8 mouse cellular contexts compared by ENCODE assay signal in the genomic region with DNA sequence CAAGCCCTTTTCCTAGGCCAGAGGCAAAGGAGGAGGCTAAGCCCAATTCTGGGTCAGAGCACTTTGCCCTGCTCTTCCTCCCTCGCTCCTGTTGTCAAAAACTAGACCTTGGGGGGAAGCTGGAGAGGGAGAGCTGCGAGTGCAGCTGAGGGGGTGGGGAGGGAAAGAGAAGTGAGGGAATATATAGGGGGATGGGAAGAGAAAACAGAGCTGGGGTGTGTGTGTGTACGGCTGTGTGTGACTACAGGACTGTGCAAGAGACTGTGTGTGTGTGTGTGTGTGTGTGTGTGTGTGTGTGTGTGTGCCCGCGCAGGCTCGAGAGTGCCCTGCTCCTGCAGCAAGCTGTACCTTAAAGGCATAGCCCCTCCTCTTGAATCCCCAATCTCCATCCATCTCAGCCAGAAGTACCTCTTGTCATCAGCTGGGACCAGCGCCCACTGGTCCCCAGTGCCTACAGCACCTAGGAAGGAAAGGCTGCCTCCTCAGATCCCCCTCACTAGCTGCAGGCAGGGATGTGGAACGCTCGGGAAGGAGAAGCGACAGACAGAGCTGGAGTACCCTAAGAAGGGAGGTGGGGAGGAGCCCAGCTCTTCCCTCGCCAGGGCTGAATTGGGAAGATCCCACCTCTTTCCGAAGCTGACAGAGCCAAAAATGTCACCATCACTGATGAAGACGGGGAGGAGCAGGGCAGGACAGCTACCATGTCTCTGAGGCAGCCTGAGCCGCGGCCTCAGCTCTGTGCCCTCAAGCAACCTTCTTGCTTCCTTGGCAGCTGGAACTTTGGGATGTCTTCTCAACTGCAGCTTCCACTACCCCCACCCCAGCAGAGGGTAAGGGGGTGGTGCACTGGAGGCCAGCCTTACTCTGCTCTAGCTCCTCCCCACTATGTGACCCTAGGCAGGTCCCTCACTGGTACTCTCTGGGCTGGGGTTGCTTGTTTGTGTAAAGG. TPM values are rescaled to one million over a fixed set of nuclear protein-coding genes. Genes with fewer than 3 reads are reported as not detected.
DNase-seq lines count a peak whose midpoint lies in the region; ATAC-seq lines count a peak whose summit lies in the region.

No protein-coding gene starts in this region.

- WGBS in kidney, embryonic 14.5 days, result 4% methylated on average over 15 of the region's 15 CpGs
- 4% methylated on average over 14 of the region's 15 CpGs for WGBS in hindbrain, embryonic 11.5 days
- 9% methylated on average over 15 of the region's 15 CpGs for WGBS in midbrain, embryonic 13.5 days

- no peaks in the 10 kb centered on the region for H3K9me3 ChIP-seq in kidney, embryonic 14.5 days (ENCODE audit: control insufficient read depth, low read length)
- H3K9me3 ChIP-seq in hindbrain, embryonic 11.5 days (ENCODE audit: control insufficient read depth, low read length), result no peaks in the 10 kb centered on the region
- no peaks in the 10 kb centered on the region for H3K9me3 ChIP-seq in midbrain, embryonic 13.5 days

- H3K4me2 ChIP-seq in kidney, embryonic 14.5 days (replicated peaks; ENCODE audit: low read depth, low read length), result peak overlapping the region; percentile 35
- peak overlapping the region; percentile 23 for H3K4me2 ChIP-seq in hindbrain, embryonic 11.5 days (replicated peaks; ENCODE audit: low read depth, low read length)
- peak overlapping the region; percentile 34 for H3K4me2 ChIP-seq in midbrain, embryonic 13.5 days (replicated peaks)

- H3K9ac ChIP-seq in kidney, embryonic 14.5 days (ENCODE audit: low read depth, low read length), result peak overlapping the region; percentile 28; the same call in 1 of the 2 replicates
- peak overlapping the region; percentile 45 for H3K9ac ChIP-seq in hindbrain, embryonic 11.5 days (ENCODE audit: low read depth, low read length)
- 0 out of 2 replicates have a peak overlapping the region, but pooled peaks have one; percentile 21 for H3K9ac ChIP-seq in midbrain, embryonic 13.5 days (replicated peaks)

- no peak for DNase-seq in kidney, adult 9 months
- peak; percentile 26 for DNase-seq in adipocyte (ENCODE audit: low spot score)
- DNase-seq in hindbrain, embryonic 11.5 days (ENCODE audit: low spot score), result peak; percentile 59
- no peak for DNase-seq in adrenal gland, postnatal 4 days (ENCODE audit: low spot score in 2 of 2)
- no peak for DNase-seq in thymus, postnatal 10 days (ENCODE audit: low spot score in 2 of 2)
- DNase-seq in urinary bladder, postnatal 10 days (ENCODE audit: low spot score), result no peak

- peaks cover 31% of the 10 kb centered on the region for H3K4me1 ChIP-seq in kidney, embryonic 14.5 days (ENCODE audit: control insufficient read depth, insufficient read depth, low read length)
- peaks cover 20% of the 10 kb centered on the region for H3K4me1 ChIP-seq in hindbrain, embryonic 11.5 days (replicated peaks; ENCODE audit: control insufficient read depth, insufficient read depth, low read length)
- peaks cover 31% of the 10 kb centered on the region for H3K4me1 ChIP-seq in midbrain, embryonic 13.5 days (replicated peaks)

- peak overlapping the region; percentile 21; the same call in 1 of the 2 replicates for H3K4me3 ChIP-seq in kidney, embryonic 14.5 days (ENCODE audit: low read length)
- H3K4me3 ChIP-seq in hindbrain, embryonic 11.5 days (ENCODE audit: low read depth, low read length), result no peak overlapping the region
- no peak overlapping the region for H3K4me3 ChIP-seq in midbrain, embryonic 13.5 days (replicated peaks)

- H3K36me3 ChIP-seq in kidney, embryonic 14.5 days (ENCODE audit: control insufficient read depth, insufficient read depth, low read length), result no peaks in the 10 kb centered on the region
- no peaks in the 10 kb centered on the region for H3K36me3 ChIP-seq in hindbrain, embryonic 11.5 days (ENCODE audit: control insufficient read depth, insufficient read depth, low read length)
- no peaks in the 10 kb centered on the region for H3K36me3 ChIP-seq in midbrain, embryonic 13.5 days

- no peaks in the 10 kb centered on the region for H3K27me3 ChIP-seq in kidney, embryonic 14.5 days (ENCODE audit: control insufficient read depth, insufficient read depth, low read length)
- H3K27me3 ChIP-seq in hindbrain, embryonic 11.5 days (ENCODE audit: control insufficient read depth, insufficient read depth, low read length), result no peaks in the 10 kb centered on the region
- H3K27me3 ChIP-seq in midbrain, embryonic 13.5 days, result no peaks in the 10 kb centered on the region

- peak; percentile 78 for ATAC-seq in kidney, embryonic 14.5 days (ENCODE audit: low FRiP score, low TSS enrichment)
- ATAC-seq in hindbrain, embryonic 11.5 days (ENCODE audit: low FRiP score), result peak; percentile 70
- peak; percentile 81 for ATAC-seq in midbrain, embryonic 13.5 days

- peak overlapping the region; percentile 76; the same call in 1 of the 2 replicates for H3K27ac ChIP-seq in kidney, embryonic 14.5 days (ENCODE audit: low read depth, low read length)
- peak overlapping the region; percentile 72 for H3K27ac ChIP-seq in hindbrain, embryonic 11.5 days (ENCODE audit: low read depth, low read length)
- H3K27ac ChIP-seq in midbrain, embryonic 13.5 days, result peak overlapping the region; percentile 73

RNA-seq across cellular contexts. Expression of a gene that starts 49.8 kb away (rescaled TPM):
- polyA plus RNA-seq in kidney, embryonic 14.5 days (2014; fragmentation: Nextera tagmentation; extraction: Ambion mirVana), result 1.4 and 2.2 TPM in 2 replicates
- polyA plus RNA-seq in hindbrain, embryonic 11.5 days (2014; fragmentation: Nextera tagmentation; extraction: Ambion mirVana), result 1.4 and 1.7 TPM in 2 replicates
- 1.00 and 1.4 TPM in 2 replicates for polyA plus RNA-seq in midbrain, embryonic 13.5 days (2015; fragmentation: Nextera tagmentation; extraction: Ambion mirVana)
- total RNA-seq in adrenal gland, postnatal 4 days (2021), result 1 to 10 TPM; 6.1 to 7.4 TPM

RNA-seq across cellular contexts. Expression of a gene that starts 55.9 kb away (rescaled TPM):
- 81.5 and 118 TPM in 2 replicates for polyA plus RNA-seq in kidney, embryonic 14.5 days (2014; fragmentation: Nextera tagmentation; extraction: Ambion mirVana)
- 141 and 159 TPM in 2 replicates for polyA plus RNA-seq in hindbrain, embryonic 11.5 days (2014; fragmentation: Nextera tagmentation; extraction: Ambion mirVana)
- 192 and 229 TPM in 2 replicates for polyA plus RNA-seq in midbrain, embryonic 13.5 days (2015; fragmentation: Nextera tagmentation; extraction: Ambion mirVana)
- 100 to 1,000 TPM in 1 of 2 experiments, 10 to 100 TPM in 1; 95.2 to 103 TPM for total RNA-seq in adrenal gland, postnatal 4 days (2021)

Comparison
In these comparisons a context has a peak if more than half of its experiments do, and no peak if none do; other contexts are left out.
1. DNase-seq: peak in adipocyte (single experiment) and hindbrain, embryonic 11.5 days (single experiment); none in kidney, adult 9 months (single experiment), adrenal gland, postnatal 4 days (0 of 2), thymus, postnatal 10 days (0 of 2) and urinary bladder, postnatal 10 days (single experiment).
2. Peak in every context shown above with its lines, with median percentiles within 50 percentile points of each other: ATAC-seq, H3K27ac ChIP-seq, H3K4me2 ChIP-seq and H3K9ac ChIP-seq.